Mouse (Mus musculus) frontal cortex, postnatal 36 days (tissue): Measurements from ENCODE around the gene Efcab9.
A peak's percentile ranks its signal among the peaks of the same experiment; 100 is the strongest.

Source experiments
- DNase-seq, 2 experiments: peaks; one replicate each; pipeline ENCODE4 v3.0.0; 2022; ENCODE audit warnings: low spot score in 2 of 2

Gene Efcab9

DNA sequence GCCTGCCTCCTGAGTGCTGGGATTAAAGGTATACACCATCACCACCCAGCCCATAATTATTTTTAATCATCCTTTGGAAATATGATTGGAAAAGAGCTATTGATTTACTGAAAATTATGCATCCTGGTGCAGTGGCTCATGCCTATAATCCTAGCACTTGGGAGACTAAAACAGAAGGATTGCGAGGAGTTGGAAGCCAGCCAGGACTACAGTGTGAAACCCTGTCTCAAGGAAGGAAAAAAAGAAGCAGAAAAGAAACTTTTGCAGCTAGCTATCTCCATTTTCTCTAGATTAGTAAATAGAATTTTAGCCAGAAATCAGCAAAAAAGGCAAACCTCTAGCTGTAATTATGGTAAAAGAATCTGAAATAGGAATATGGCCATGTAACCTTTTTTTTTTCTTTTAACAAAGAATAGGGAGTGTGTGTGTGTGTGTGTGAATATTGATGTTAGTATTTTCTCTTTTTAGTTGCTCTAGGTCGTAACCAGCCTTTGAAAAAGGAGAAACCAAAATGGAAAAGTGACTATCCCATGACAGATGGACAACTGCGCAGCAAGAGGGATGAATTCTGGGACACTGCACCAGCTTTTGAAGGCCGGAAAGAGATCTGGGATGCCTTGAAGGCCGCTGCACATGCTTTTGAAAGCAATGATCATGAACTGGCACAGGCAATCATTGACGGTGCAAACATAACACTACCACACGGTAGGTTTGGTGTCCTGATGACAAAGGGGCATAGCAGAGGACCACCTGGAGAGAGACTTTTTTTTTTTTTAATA, 32.9 kb downstream of the Efcab9 start:
- DNase-seq: peak; percentile 58 to 76

DNA sequence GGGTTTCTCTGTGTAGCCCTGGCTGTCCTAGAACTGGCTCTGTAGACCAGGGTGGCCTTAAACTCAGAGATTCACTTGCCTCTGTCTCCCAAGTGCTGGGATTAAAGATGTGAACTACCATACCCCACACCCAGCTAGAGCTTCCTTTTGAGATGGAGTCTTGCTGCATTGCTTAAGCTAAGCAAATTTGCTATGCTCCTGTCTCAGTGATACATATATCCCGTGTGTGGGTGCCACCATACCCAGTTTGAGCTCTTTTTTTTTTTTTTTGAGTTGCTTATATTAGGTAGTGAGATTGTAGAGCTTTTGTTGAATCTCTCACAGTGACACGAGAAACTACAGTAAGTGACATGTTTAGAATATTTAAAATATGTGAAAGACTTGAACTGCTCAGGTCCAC, 36.6 kb downstream of the Efcab9 start:
- no peak for DNase-seq

DNA sequence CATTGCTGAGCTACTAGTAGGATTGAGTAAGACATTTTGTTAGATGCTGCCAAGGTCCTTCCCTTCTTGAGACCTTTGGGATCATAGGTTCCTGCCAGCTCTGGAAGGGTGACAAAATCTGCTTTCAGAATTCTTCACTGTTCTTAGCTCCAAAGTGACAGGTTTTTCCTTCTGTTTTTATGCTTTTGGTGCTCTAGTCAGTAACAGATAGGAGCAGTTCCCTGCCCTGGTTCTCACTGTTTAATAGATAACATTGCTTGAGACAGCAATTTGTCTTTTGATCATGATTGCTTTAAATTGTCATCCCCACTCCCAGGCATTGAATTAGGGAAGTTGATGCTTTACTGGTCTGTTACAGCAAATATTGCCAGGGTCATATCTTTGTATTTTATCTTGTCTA, 38.6 kb downstream of the Efcab9 start:
- DNase-seq: no peak

DNA sequence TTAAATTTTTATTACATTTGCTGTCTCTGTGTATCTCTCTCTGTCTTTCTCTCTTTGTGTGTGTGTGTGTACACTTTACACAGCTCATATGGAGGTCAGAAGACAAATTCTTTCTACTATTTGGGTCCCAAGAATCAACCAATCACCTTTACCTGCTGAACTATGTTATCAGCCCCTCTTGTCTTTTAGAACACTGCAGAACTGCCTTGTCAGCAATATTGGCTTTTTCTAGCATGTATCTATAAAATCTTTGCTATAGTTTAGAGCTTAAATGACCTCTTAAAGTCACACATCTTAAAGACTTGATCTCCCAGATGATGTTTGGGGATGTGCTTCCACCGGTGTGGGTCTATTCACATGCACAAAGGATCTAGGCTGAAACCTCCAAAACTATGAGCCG, 40.8 kb downstream of the Efcab9 start:
- DNase-seq: no peak

DNA sequence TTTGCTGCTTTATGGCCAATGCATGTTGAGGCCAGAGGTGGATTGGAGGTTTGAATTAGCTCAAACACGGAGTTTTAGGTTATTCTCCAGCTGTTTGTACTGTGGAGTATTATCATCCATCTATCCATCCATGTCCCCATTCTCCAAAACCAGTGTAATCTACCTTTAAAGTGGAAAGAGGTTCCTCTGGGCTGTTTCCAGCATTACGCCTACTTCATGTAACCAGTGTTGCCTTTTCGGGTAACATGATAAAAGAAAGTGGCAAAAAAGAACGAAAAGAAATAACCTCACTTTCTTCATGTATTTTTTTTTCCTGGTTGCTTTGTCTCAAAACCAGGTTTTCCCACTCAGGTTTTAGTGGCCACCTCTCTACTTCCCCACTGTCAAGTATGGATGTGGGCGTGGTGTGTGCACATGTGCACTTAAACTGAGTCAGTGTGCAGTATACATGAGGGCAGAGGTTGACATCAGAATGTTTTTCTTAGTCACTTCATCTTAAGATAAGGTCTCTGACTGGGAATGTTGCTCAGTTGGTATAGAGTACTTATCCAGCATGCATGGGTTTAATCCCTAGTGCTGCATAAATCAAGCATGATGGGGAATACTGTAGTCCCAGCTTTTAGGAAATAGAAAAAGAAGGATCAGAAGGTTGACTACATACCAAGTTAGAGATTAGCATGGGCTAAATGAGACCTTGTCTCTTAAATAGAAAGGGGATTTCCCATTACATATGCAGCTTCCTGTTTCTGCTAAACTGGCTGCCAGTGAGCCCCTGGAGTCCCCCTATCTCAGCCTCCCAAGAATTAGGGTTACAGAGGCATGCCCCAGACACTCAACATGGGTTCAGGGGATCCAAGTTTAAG, 42.8 kb downstream of the Efcab9 start:
- no peak for DNase-seq

DNA sequence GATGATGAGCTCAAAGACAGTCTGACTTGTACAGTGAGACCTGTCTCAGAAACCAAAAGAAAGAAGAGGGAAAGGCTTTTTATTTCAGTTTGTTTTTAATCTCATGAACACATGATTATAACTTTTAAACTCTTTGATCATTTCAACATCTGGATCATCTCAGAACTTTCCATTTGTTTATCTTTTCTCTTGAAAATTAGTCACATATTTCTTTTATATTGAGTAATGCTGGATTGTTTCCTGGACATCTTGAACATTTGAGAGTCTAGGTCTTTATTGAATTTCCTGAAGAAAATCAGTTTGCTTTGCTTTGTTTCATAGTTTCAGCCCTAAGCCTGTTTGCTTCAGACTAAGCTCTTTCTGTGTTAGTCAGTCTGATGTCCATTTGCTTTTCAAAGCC, 43.5 kb downstream of the Efcab9 start:
- DNase-seq: no peak

DNA sequence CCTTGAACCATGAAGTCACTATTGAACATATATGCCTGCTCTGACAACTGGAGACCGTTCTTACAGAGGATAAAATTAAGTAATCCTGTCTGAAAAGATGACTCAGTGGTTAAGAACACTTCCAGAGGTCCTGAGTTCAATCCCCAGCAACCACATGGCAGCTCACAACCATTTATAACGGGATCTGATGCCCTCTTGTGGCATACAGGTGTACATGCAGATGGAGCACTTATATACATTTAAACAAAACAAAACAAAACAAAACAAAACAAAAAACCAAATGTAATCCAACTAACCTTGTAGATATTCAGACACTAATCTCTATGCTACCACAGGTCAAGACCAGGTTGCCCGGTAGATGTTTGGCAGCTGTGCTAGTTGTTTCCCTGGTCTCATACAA, 44.4 kb downstream of the Efcab9 start:
- no peak for DNase-seq

DNA sequence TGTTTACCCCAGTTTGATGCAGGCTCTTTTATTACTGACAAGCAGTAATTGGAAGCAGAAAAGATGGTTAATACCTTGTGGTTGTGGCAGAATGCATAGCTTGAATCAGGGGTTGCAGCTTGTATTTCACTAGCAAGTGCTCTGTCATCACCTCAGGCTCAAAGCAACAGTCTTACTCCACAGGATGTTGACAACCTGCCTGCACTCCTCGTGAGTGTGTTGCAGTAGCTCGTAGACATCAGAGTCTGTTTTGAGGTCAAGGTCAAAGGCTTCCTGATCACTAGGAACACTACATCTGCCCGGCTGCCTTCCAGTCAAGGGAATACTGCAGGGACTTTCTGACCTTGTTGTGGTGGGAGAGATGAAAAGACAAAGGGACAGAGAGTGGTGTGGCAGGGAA, 45.3 kb downstream of the Efcab9 start:
- no peak for DNase-seq

DNA sequence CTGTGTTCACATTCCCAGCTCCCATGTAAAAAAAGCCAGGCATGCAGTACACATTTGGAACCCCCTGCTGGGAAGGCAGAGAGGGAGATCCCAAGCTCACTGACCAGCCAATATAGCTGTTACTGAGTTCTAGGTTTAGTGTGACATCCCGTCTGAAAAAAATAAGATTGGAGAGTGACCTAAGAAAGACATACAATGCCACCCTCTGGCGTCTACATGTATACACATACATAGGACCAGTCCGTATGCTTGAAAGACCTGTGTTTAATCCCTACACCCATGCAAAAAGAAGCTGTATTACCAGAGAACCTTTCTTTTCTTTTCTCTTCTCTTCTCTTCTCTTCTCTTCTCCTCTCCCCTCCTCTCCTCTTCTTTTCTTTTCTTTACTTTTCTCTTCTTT, 46.6 kb downstream of the Efcab9 start:
- DNase-seq: no peak

DNA sequence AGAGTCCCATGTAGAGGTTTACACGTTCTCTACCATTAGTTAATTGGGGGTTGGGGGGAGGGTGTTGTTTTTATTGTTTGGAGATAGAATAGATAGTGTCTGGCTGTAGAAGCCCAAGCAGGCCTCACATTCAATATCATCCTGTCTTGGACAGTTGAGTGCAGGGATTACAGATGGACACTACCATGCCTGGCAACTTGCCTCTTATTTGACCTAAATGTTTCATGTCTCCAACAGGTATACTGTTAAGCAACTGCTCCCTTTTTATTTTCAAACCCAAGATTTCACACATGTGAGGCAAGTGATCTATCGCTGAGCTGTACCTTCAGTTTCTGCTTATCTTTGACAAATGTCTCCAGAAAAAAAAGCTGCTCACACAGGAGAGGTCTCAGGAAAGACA, 50.4 kb downstream of the Efcab9 start:
- DNase-seq: no peak

DNA sequence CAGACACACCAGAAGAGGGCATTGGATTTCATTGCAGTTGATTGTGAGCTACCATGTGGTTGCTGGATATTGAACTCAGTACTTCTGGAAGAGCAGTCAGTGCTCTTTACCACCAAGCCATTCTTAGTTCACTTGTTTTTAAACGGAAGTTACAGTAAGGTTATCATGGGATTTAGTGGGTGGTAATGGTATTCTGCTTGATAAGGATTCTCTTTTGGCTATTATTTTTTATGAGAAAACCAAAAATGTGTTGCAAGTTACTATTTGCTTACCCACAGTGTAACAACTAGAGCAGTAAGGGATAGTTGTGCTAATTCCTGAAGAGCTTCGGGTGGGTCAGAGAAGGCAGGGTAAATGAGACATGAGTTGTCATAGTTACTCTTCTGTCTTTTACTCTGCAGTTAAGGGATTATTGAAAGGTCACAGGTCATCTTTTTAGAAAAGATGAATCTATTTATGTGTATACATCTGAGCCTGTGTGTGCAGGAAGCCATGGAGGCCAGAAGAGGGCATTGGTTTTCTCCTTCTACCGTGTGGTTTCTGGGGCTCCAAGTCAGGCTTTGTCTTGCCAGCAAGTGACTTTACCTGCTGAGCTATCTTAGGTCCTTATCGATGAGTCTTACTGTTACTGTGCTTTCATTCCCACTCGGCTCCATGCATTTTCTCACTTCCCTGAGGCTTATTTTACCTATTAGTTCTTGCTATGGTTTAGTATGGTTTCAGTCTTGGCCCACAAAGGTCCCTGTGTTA, 56.2 kb downstream of the Efcab9 start:
- DNase-seq: no peak

DNA sequence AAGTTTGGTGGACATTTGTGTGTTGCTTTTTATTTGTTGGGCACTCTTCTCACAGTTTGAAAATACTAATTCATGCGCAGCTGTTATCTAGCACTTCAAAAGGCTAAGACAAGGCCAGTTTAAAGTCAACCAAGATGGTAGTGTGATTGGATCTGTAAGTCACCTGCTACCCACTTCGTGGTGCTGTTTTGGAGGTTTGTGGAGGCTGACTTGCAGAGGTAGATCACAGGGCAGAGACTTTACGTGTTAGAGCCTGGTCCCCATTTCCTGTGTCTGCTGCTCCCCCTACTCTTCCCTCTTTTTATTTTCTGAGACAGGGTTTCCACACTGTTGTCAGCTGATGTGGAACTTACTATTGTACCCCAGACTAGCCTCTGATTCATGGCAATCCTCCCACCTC, 57.2 kb downstream of the Efcab9 start:
- no peak for DNase-seq
